Mouse (Mus musculus): ENCODE results near the gene Dnajb7. TPM values are rescaled to one million over a fixed set of nuclear protein-coding genes. Genes with fewer than 3 reads are reported as not detected.

Gene Dnajb7
- total RNA-seq, 2 experiments from 2014 or later, result 0.31 TPM; not detected in 1

- no peak for DNase-seq (ENCODE audit: low spot score in 2 of 2)
Observed at GRCm38 (mm10) chr15:81366241-81366640, 41.9 kb downstream of the Dnajb7 start.

- DNase-seq (ENCODE audit: low spot score in 2 of 2), result no peak
Observed at GRCm38 (mm10) chr15:81365246-81365645, 42.9 kb downstream of the Dnajb7 start.

DNA sequence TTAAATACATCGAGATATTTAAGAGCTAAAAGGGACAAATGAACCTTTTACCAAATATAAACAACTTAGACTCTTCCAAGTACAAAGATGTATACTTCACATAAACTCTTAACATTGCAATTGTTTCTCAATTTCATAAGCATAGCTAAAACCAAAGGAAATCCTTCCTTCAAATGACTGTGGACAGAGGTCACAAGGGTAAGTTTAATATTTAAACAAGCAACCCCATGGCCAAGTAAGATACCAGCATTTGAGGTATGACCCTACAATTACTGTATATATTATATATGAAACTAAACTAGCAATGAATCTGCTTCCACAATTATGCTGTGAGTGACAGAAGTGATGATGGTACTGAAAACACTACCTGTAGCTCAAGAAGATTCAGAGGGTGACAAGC, 43.8 kb downstream of the Dnajb7 start:
- DNase-seq (ENCODE audit: low spot score in 2 of 2), result no peak

DNA sequence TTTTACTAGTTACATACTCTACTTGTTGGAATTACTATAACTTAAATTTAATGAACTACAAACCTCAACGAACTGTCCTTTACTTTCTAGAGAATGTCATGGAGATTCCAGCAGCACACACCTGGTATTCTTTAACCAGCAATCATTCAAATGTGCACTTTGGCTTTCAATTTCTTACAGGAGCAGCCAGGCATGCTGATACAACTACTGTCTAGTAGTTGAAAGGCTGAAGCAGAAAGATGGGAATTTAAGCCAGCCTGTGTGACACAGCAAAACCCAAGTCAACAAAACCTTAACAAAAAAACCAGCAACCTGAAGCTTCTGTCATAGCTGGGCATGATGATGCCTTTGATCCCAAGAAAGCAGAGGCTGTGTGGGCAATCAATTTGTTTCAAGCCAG, 45.6 kb downstream of the Dnajb7 start:
- no peak for DNase-seq (ENCODE audit: low spot score in 2 of 2)

- DNase-seq (ENCODE audit: low spot score in 2 of 2), result no peak
Observed at GRCm38 (mm10) chr15:81361417-81362015, 46.6 kb downstream of the Dnajb7 start.

DNA sequence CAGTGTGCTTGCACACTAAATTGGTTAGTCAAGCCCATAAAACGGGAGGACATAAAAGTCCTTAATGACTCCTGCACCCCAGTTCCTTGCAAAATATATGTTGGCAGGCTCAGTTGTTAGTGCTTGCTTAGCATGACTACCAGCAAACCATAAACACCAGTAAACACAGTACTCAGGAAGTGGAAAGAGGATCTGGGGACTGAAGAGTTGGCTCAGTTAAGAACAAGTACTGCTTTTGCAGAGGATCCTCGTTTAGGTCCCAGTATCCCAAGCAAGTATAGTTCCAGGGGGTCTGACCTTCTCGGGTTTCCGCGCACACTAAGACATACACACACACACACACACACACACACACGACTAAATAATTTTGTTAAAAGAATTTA, 47.1 kb downstream of the Dnajb7 start:
- DNase-seq (ENCODE audit: low spot score in 2 of 2), result no peak

- peak; percentile 81 to 94 for DNase-seq (ENCODE audit: low spot score in 2 of 2)
Observed at GRCm38 (mm10) chr15:81360345-81361021, 47.6 kb downstream of the Dnajb7 start, which contains the start of gene Slc25a17. Gene Slc25a17 (minus strand): TSS chr15:81360812.

GRCm38 (mm10) chr15:81359421-81359820, 48.7 kb downstream of the Dnajb7 start:
- no peak for DNase-seq (ENCODE audit: low spot score in 2 of 2)

DNA sequence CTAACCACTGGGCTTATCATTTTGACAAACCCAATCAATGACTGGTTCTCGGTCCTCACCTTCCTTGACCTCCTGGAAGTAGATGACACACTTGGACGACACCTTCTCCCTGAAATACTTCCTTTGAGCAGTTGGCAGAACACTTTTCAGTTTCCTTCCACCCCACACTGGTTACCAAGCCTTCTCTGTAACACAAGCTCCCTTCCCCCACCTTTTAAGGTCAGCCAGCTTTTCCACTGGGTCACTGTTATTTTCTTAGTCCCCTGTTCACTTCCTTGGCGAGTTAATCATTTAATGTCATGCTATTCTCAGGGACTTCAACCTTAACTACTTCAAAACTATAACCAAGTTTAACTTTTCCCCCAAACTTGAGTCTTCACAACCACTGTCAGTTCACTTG, 49.2 kb downstream of the Dnajb7 start:
- DNase-seq (ENCODE audit: low spot score in 2 of 2), result no peak

GRCm38 (mm10) chr15:81356946-81357345, 51.2 kb downstream of the Dnajb7 start:
- no peak for DNase-seq (ENCODE audit: low spot score in 2 of 2)

Other genes starting within 250 kb of the Dnajb7 start
- gene Mrtfa, start 217.5 kb downstream of the Dnajb7 start, total RNA-seq (2021), result 10 to 100 TPM; 33.0 to 39.1 TPM
- gene Mchr1, start 172.8 kb downstream of the Dnajb7 start, total RNA-seq (2021), result 1 to 10 TPM in 1 of 2 experiments, under 1 TPM in 1; 0.99 to 1.0 TPM
- 10 to 100 TPM; 83.2 to 85.2 TPM for gene Slc25a17, start 47.5 kb downstream of the Dnajb7 start, total RNA-seq (2021)
- 100 to 1,000 TPM; 157 to 177 TPM for gene St13, start 8.2 kb downstream of the Dnajb7 start, total RNA-seq (2021)
- 10 to 100 TPM; 22.7 to 24.4 TPM for gene Xpnpep3, start 8.2 kb downstream of the Dnajb7 start, total RNA-seq (2021)
- 100 to 1,000 TPM; 154 to 155 TPM for gene Rbx1, start 58.0 kb upstream of the Dnajb7 start, total RNA-seq (2021)
- gene Ep300, start 177.1 kb upstream of the Dnajb7 start, total RNA-seq (2021), result 10 to 100 TPM; 78.9 to 84.0 TPM

Data from adrenal gland, postnatal 4 days (tissue).